Mouse (Mus musculus): ENCODE results near the gene Thsd4. TPM values are rescaled to one million over a fixed set of nuclear protein-coding genes. Genes with fewer than 3 reads are reported as not detected.

The Thsd4 gene
- polyA plus RNA-seq, 1 experiment from 2014 or later: 30.5 TPM

- H3K4me2 ChIP-seq (replicated peaks): no peak overlapping the region
These were observed 456.7 kb downstream of the Thsd4 start for GRCm38 (mm10) chr9:60065184-60065583.

GRCm38 (mm10) chr9:60063191-60063720, 458.6 kb downstream of the Thsd4 start:
- Histone ChIP-seq H3K27me3 (no peaks in the 10 kb centered on the region), H3K9me3 (no peaks in the 10 kb centered on the region), H3K4me2 (replicated peaks) (no peak overlapping the region), H3K36me3 (no peaks in the 10 kb centered on the region), H3K9ac (no peak overlapping the region), H3K27ac (no peak overlapping the region; the same call in 1 of the 2 replicates), H3K4me1 (peaks cover 15% of the 10 kb centered on the region), H3K4me3 (no peak overlapping the region)
- WGBS: 50% methylated on average over 4 of the region's 4 CpGs
- ATAC-seq (ENCODE audit: low FRiP score, low read depth): no peak

More at GRCm38 (mm10) chr9:60065184-60065583, 456.7 kb downstream of the Thsd4 start:
- H3K9ac ChIP-seq: no peak overlapping the region
- H3K4me1 ChIP-seq: peaks cover 15% of the 10 kb centered on the region
- H3K36me3 ChIP-seq: no peaks in the 10 kb centered on the region
- no peak overlapping the region for H3K4me3 ChIP-seq
- H3K27ac ChIP-seq: no peak overlapping the region
- H3K9me3 ChIP-seq: no peaks in the 10 kb centered on the region
- ATAC-seq (ENCODE audit: low FRiP score, low read depth): no peak
- WGBS: 77% methylated on average over 4 of the region's 4 CpGs
- H3K27me3 ChIP-seq: no peaks in the 10 kb centered on the region

GRCm38 (mm10) chr9:60056131-60056530, 465.7 kb downstream of the Thsd4 start:
- H3K36me3 ChIP-seq: peaks cover 18% of the 10 kb centered on the region
- no peak for ATAC-seq (ENCODE audit: low FRiP score, low read depth)
- H3K9me3 ChIP-seq: peaks cover 2% of the 10 kb centered on the region; the same call in 1 of the 2 replicates
- H3K9ac ChIP-seq: no peak overlapping the region
- no peak overlapping the region for H3K27ac ChIP-seq
- H3K4me3 ChIP-seq: no peak overlapping the region
- H3K27me3 ChIP-seq: no peaks in the 10 kb centered on the region
- 74% methylated on average over 5 of the region's 5 CpGs for WGBS
- H3K4me1 ChIP-seq: no peaks in the 10 kb centered on the region
- no peak overlapping the region for H3K4me2 ChIP-seq (replicated peaks)

GRCm38 (mm10) chr9:60054951-60055350, 466.9 kb downstream of the Thsd4 start:
- Histone ChIP-seq H3K27me3 (no peaks in the 10 kb centered on the region), H3K27ac (no peak overlapping the region), H3K4me3 (no peak overlapping the region), H3K36me3 (peaks cover 18% of the 10 kb centered on the region), H3K9ac (no peak overlapping the region), H3K4me1 (no peaks in the 10 kb centered on the region), H3K9me3 (peaks cover 2% of the 10 kb centered on the region; the same call in 1 of the 2 replicates), H3K4me2 (replicated peaks) (no peak overlapping the region)
- 67% methylated on average over 5 of the region's 5 CpGs for WGBS
- ATAC-seq (ENCODE audit: low FRiP score, low read depth): no peak

GRCm38 (mm10) chr9:60053117-60053516, 468.7 kb downstream of the Thsd4 start:
- Histone ChIP-seq H3K4me1 (no peaks in the 10 kb centered on the region), H3K27ac (no peak overlapping the region), H3K27me3 (no peaks in the 10 kb centered on the region), H3K4me3 (no peak overlapping the region), H3K9ac (no peak overlapping the region), H3K9me3 (peaks cover 2% of the 10 kb centered on the region; the same call in 1 of the 2 replicates), H3K4me2 (replicated peaks) (no peak overlapping the region), H3K36me3 (peaks cover 18% of the 10 kb centered on the region)
- ATAC-seq (ENCODE audit: low FRiP score, low read depth): no peak
- 93% methylated on average over 5 of the region's 5 CpGs for WGBS

- H3K4me3 ChIP-seq: no peak overlapping the region
- no peaks in the 10 kb centered on the region for H3K27me3 ChIP-seq
- WGBS: 73% methylated on average over 4 of the region's 4 CpGs
- H3K9ac ChIP-seq: no peak overlapping the region
- ATAC-seq (ENCODE audit: low FRiP score, low read depth): no peak
- peaks cover 18% of the 10 kb centered on the region for H3K36me3 ChIP-seq
- no peak overlapping the region for H3K27ac ChIP-seq
- no peak overlapping the region for H3K4me2 ChIP-seq (replicated peaks)
- peaks cover 2% of the 10 kb centered on the region; the same call in 1 of the 2 replicates for H3K9me3 ChIP-seq
- no peaks in the 10 kb centered on the region for H3K4me1 ChIP-seq
These were observed 469.4 kb downstream of the Thsd4 start for GRCm38 (mm10) chr9:60052415-60052814.

- Histone ChIP-seq H3K4me1 (peaks cover 22% of the 10 kb centered on the region), H3K27ac (no peak overlapping the region), H3K4me2 (replicated peaks) (no peak overlapping the region), H3K4me3 (no peak overlapping the region), H3K9ac (no peak overlapping the region), H3K36me3 (peaks cover 11% of the 10 kb centered on the region; the same call in 1 of the 2 replicates), H3K27me3 (no peaks in the 10 kb centered on the region), H3K9me3 (peaks cover 9% of the 10 kb centered on the region)
- no peak for ATAC-seq (ENCODE audit: low FRiP score, low read depth)
- 81% methylated on average over 1 of the region's 1 CpGs for WGBS
These were observed 478.7 kb downstream of the Thsd4 start for GRCm38 (mm10) chr9:60043175-60043574.

- no peak for ATAC-seq (ENCODE audit: low FRiP score, low read depth)
- peaks cover 20% of the 10 kb centered on the region for H3K4me1 ChIP-seq
- H3K4me2 ChIP-seq (replicated peaks): no peak overlapping the region
- H3K27ac ChIP-seq: no peak overlapping the region
- H3K27me3 ChIP-seq: no peaks in the 10 kb centered on the region
- H3K4me3 ChIP-seq: no peak overlapping the region
- no peaks in the 10 kb centered on the region; the same call in 1 of the 2 replicates for H3K36me3 ChIP-seq
- WGBS: 96% methylated on average over 4 of the region's 4 CpGs
- no peak overlapping the region for H3K9ac ChIP-seq
- no peaks in the 10 kb centered on the region for H3K9me3 ChIP-seq
These were observed 487.0 kb downstream of the Thsd4 start for GRCm38 (mm10) chr9:60034883-60035282.

GRCm38 (mm10) chr9:60027234-60027633, 494.6 kb downstream of the Thsd4 start:
- Histone ChIP-seq H3K4me3 (no peak overlapping the region), H3K9ac (no peak overlapping the region), H3K9me3 (no peaks in the 10 kb centered on the region), H3K4me1 (peaks cover 35% of the 10 kb centered on the region), H3K4me2 (replicated peaks) (no peak overlapping the region), H3K27ac (0 out of 2 replicates have a peak overlapping the region, but pooled peaks have one; percentile 16), H3K27me3 (no peaks in the 10 kb centered on the region), H3K36me3 (no peaks in the 10 kb centered on the region)
- WGBS: 93% methylated on average over 4 of the region's 4 CpGs
- no peak for ATAC-seq (ENCODE audit: low FRiP score, low read depth)

GRCm38 (mm10) chr9:60026795-60027194, 495.1 kb downstream of the Thsd4 start:
- Histone ChIP-seq H3K36me3 (no peaks in the 10 kb centered on the region), H3K4me1 (peaks cover 39% of the 10 kb centered on the region), H3K27me3 (no peaks in the 10 kb centered on the region), H3K27ac (no peak overlapping the region), H3K4me3 (no peak overlapping the region), H3K9ac (no peak overlapping the region), H3K9me3 (no peaks in the 10 kb centered on the region), H3K4me2 (replicated peaks) (no peak overlapping the region)
- 82% methylated on average over 2 of the region's 2 CpGs for WGBS
- no peak for ATAC-seq (ENCODE audit: low FRiP score, low read depth)

GRCm38 (mm10) chr9:60025919-60026318, 495.9 kb downstream of the Thsd4 start:
- Histone ChIP-seq H3K9ac (no peak overlapping the region), H3K4me2 (replicated peaks) (no peak overlapping the region), H3K9me3 (no peaks in the 10 kb centered on the region), H3K36me3 (no peaks in the 10 kb centered on the region), H3K4me1 (peaks cover 48% of the 10 kb centered on the region), H3K4me3 (no peak overlapping the region), H3K27ac (no peak overlapping the region), H3K27me3 (no peaks in the 10 kb centered on the region)
- ATAC-seq (ENCODE audit: low FRiP score, low read depth): no peak
- 83% methylated on average over 6 of the region's 6 CpGs for WGBS

- 21% methylated on average over 5 of the region's 5 CpGs for WGBS
- Histone ChIP-seq H3K27ac (no peak overlapping the region), H3K4me3 (no peak overlapping the region), H3K9ac (no peak overlapping the region), H3K4me2 (replicated peaks) (no peak overlapping the region; the same call in 1 of the 2 replicates), H3K36me3 (no peaks in the 10 kb centered on the region), H3K9me3 (no peaks in the 10 kb centered on the region), H3K27me3 (no peaks in the 10 kb centered on the region), H3K4me1 (peaks cover 51% of the 10 kb centered on the region)
- no peak for ATAC-seq (ENCODE audit: low FRiP score, low read depth)
These were observed 496.9 kb downstream of the Thsd4 start for GRCm38 (mm10) chr9:60024971-60025370.

- Histone ChIP-seq H3K9me3 (no peaks in the 10 kb centered on the region), H3K36me3 (no peaks in the 10 kb centered on the region), H3K4me3 (no peak overlapping the region), H3K27ac (no peak overlapping the region), H3K27me3 (no peaks in the 10 kb centered on the region), H3K4me2 (replicated peaks) (no peak overlapping the region; the same call in 1 of the 2 replicates), H3K4me1 (peaks cover 51% of the 10 kb centered on the region), H3K9ac (no peak overlapping the region)
- ATAC-seq (ENCODE audit: low FRiP score, low read depth): no peak
- 17% methylated on average over 5 of the region's 5 CpGs for WGBS
These were observed 497.3 kb downstream of the Thsd4 start for GRCm38 (mm10) chr9:60024545-60024944.
